Mouse (Mus musculus) lung, embryonic 15.5 days (tissue): Measurements from ENCODE around the gene Foxp1. TPM values are rescaled to one million over a fixed set of nuclear protein-coding genes. Genes with fewer than 3 reads are reported as not detected.

Experiments
- ATAC-seq: fragments of 200-750 bp; cut with Nextera tagmentation; 2 replicates; pipeline ENCODE4 v1.8.0; 2017; ENCODE audit warnings: moderate number of reproducible peaks, borderline replicate concordance; ENCODE audit not compliant: low FRiP score, low TSS enrichment; ENCODE audit errors: extremely low read depth
- H3K27ac ChIP-seq: fragments of 300-500 bp; sonication (generic); 2 replicates; pipeline ENCODE4 v1.5.1; 2015; ENCODE audit warnings: moderate library complexity, mild to moderate bottlenecking, inconsistent platforms
- H3K27me3 ChIP-seq: fragments of 300-500 bp; sonication (generic); 2 replicates; pipeline ENCODE4 v1.6.1; 2015; ENCODE audit warnings: inconsistent platforms
- H3K36me3 ChIP-seq: fragments of 300-500 bp; sonication (generic); 2 replicates; pipeline ENCODE4 v1.6.1; 2015; ENCODE audit warnings: inconsistent platforms
- H3K4me1 ChIP-seq: fragments of 300-500 bp; sonication (generic); 2 replicates; pipeline ENCODE4 v1.6.1; 2015; ENCODE audit warnings: inconsistent platforms
- H3K4me2 ChIP-seq: fragments of 300-500 bp; sonication (generic); 2 replicates; pipeline ENCODE4 v1.6.1; 2015; ENCODE audit warnings: inconsistent platforms, mild to moderate bottlenecking, moderate library complexity
- H3K4me3 ChIP-seq: fragments of 300-500 bp; sonication (generic); 2 replicates; pipeline ENCODE4 v1.5.1; 2015; ENCODE audit warnings: mild to moderate bottlenecking, inconsistent platforms
- H3K9ac ChIP-seq: fragments of 300-500 bp; sonication (generic); 2 replicates; pipeline ENCODE4 v1.6.1; 2015; ENCODE audit warnings: inconsistent platforms
- H3K9me3 ChIP-seq: fragments of 300-500 bp; sonication (generic); 2 replicates; pipeline ENCODE4 v1.6.1; 2016; ENCODE audit warnings: inconsistent platforms
- WGBS: fragments of 180-500 bp; shearing (Covaris S2); methylation state at CpG from one replicate; pipeline ENCODE4 v1.1.7; 2015; 5-methylcytosine and 5-hydroxymethylcytosine counted together
- polyA plus RNA-seq: library from polyadenylated mRNA; unstranded; fragments of >200 nt; fragmentation: Nextera tagmentation; extraction: Ambion mirVana; gene quantifications from 2 replicates; pipeline ENCODE4 v1.2.1, GENCODE M21; 2015

Gene Foxp1
- polyA plus RNA-seq, 1 experiment from 2014 or later = 109 TPM

- H3K27ac ChIP-seq = no peak overlapping the region
- H3K27me3 ChIP-seq = no peaks in the 10 kb centered on the region
- no peak overlapping the region for H3K4me2 ChIP-seq
- WGBS = 66% methylated on average over 4 of the region's 4 CpGs
- no peak for ATAC-seq
- H3K9ac ChIP-seq = no peak overlapping the region
- no peaks in the 10 kb centered on the region for H3K9me3 ChIP-seq
- peaks cover 17% of the 10 kb centered on the region for H3K4me1 ChIP-seq
- no peaks in the 10 kb centered on the region for H3K36me3 ChIP-seq
- H3K4me3 ChIP-seq = no peak overlapping the region
Observed at GRCm38 (mm10) chr6:99368118-99368753, 154.3 kb downstream of the Foxp1 start.

GRCm38 (mm10) chr6:99364545-99364944 lies 158.0 kb downstream of the Foxp1 start:
- peaks cover 20% of the 10 kb centered on the region for H3K4me1 ChIP-seq
- no peak overlapping the region for H3K27ac ChIP-seq
- ATAC-seq = no peak
- no peak overlapping the region for H3K4me3 ChIP-seq
- WGBS = 30% methylated on average over 6 of the region's 6 CpGs
- no peaks in the 10 kb centered on the region for H3K9me3 ChIP-seq
- no peak overlapping the region for H3K9ac ChIP-seq
- H3K36me3 ChIP-seq = no peaks in the 10 kb centered on the region
- H3K4me2 ChIP-seq = no peak overlapping the region
- H3K27me3 ChIP-seq = no peaks in the 10 kb centered on the region

- Histone ChIP-seq H3K4me1 (peaks cover 26% of the 10 kb centered on the region), H3K36me3 (no peaks in the 10 kb centered on the region), H3K4me2 (no peak overlapping the region), H3K27me3 (no peaks in the 10 kb centered on the region), H3K4me3 (no peak overlapping the region), H3K27ac (peak overlapping the region; percentile 54), H3K9me3 (no peaks in the 10 kb centered on the region), H3K9ac (no peak overlapping the region)
- WGBS = 73% methylated on average over 4 of the region's 4 CpGs
- no peak for ATAC-seq
Observed at GRCm38 (mm10) chr6:99360581-99360980, 161.9 kb downstream of the Foxp1 start.

DNA sequence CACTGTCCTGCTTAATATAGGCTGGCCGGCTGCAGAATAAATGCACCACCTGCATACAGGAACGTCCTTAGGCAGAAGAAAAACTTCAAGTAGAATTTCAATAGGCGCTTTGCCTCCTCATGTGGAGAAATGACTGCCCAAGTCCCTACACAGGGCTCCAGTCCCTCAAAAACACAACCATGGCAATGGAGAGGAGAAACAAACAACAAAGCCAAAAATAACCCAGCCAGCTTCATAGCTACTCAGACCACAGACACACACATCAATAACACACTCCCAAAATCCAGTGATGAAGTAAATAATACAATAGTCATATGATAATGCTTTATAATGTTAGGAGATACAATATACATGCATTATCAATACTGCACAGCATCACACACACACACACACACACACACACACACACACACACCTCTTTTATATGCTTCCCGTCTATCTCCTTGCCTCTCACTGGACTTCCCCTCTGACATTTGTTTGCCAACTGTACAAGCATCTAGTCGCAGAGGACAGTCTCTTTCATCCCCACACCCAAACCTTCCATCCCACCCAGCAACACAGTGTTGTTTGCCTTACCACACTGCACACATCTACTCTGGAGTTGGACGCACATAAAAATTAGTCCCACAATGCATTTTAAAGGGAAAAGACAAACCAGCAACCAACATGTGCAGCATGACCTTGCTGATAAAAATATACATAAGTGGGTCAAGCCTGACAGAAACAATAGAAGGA lies 162.6 kb downstream of the Foxp1 start:
- no peak for ATAC-seq
- H3K4me2 ChIP-seq = no peak overlapping the region

GRCm38 (mm10) chr6:99359036-99359698 lies 163.4 kb downstream of the Foxp1 start:
- no peak overlapping the region for H3K4me2 ChIP-seq
- H3K36me3 ChIP-seq = no peaks in the 10 kb centered on the region
- H3K27ac ChIP-seq = peak overlapping the region; percentile 55; the same call in 1 of the 2 replicates
- H3K27me3 ChIP-seq = no peaks in the 10 kb centered on the region
- 71% methylated on average over 9 of the region's 9 CpGs for WGBS
- ATAC-seq = no peak
- no peak overlapping the region for H3K9ac ChIP-seq
- peaks cover 18% of the 10 kb centered on the region for H3K4me1 ChIP-seq
- H3K4me3 ChIP-seq = no peak overlapping the region
- no peaks in the 10 kb centered on the region for H3K9me3 ChIP-seq

More for the DNA sequence above, 162.6 kb downstream of the Foxp1 start:
- no peaks in the 10 kb centered on the region for H3K9me3 ChIP-seq
- WGBS = 59% methylated on average over 6 of the region's 6 CpGs
- H3K9ac ChIP-seq = no peak overlapping the region
- H3K27ac ChIP-seq = peak overlapping the region; percentile 55
- H3K27me3 ChIP-seq = no peaks in the 10 kb centered on the region
- peaks cover 23% of the 10 kb centered on the region for H3K4me1 ChIP-seq
- H3K36me3 ChIP-seq = no peaks in the 10 kb centered on the region
- H3K4me3 ChIP-seq = no peak overlapping the region

- Histone ChIP-seq H3K27me3 (no peaks in the 10 kb centered on the region), H3K4me2 (no peak overlapping the region), H3K4me3 (no peak overlapping the region), H3K9ac (no peak overlapping the region), H3K36me3 (no peaks in the 10 kb centered on the region), H3K4me1 (peaks cover 18% of the 10 kb centered on the region), H3K27ac (no peak overlapping the region), H3K9me3 (no peaks in the 10 kb centered on the region)
- ATAC-seq = no peak
- 84% methylated on average over 2 of the region's 2 CpGs for WGBS
Observed at GRCm38 (mm10) chr6:99357931-99358330, 164.6 kb downstream of the Foxp1 start.

- H3K9me3 ChIP-seq = no peaks in the 10 kb centered on the region
- no peak overlapping the region for H3K4me3 ChIP-seq
- H3K27ac ChIP-seq = no peak overlapping the region
- WGBS = 40% methylated on average over 2 of the region's 2 CpGs
- H3K4me2 ChIP-seq = no peak overlapping the region
- no peak overlapping the region for H3K9ac ChIP-seq
- peaks cover 6% of the 10 kb centered on the region for H3K4me1 ChIP-seq
- no peaks in the 10 kb centered on the region for H3K27me3 ChIP-seq
- no peaks in the 10 kb centered on the region for H3K36me3 ChIP-seq
- no peak for ATAC-seq
Observed at GRCm38 (mm10) chr6:99354338-99354737, 168.2 kb downstream of the Foxp1 start.

- H3K36me3 ChIP-seq = no peaks in the 10 kb centered on the region
- no peak for ATAC-seq
Observed at GRCm38 (mm10) chr6:99353441-99353840, 169.1 kb downstream of the Foxp1 start.

GRCm38 (mm10) chr6:99350566-99350965 lies 172.0 kb downstream of the Foxp1 start:
- Histone ChIP-seq H3K36me3 (no peaks in the 10 kb centered on the region), H3K4me2 (no peak overlapping the region), H3K9me3 (no peaks in the 10 kb centered on the region), H3K4me3 (no peak overlapping the region), H3K4me1 (peaks cover 3% of the 10 kb centered on the region; the same call in 1 of the 2 replicates), H3K27me3 (no peaks in the 10 kb centered on the region), H3K27ac (no peak overlapping the region), H3K9ac (no peak overlapping the region)
- 54% methylated on average over 3 of the region's 3 CpGs for WGBS
- ATAC-seq = no peak

More at GRCm38 (mm10) chr6:99353441-99353840, 169.1 kb downstream of the Foxp1 start:
- Histone ChIP-seq H3K4me2 (no peak overlapping the region), H3K27ac (no peak overlapping the region), H3K9me3 (no peaks in the 10 kb centered on the region), H3K27me3 (no peaks in the 10 kb centered on the region), H3K9ac (no peak overlapping the region), H3K4me1 (peaks cover 3% of the 10 kb centered on the region; the same call in 1 of the 2 replicates), H3K4me3 (no peak overlapping the region)
- 68% methylated on average over 2 of the region's 2 CpGs for WGBS

- Histone ChIP-seq H3K4me1 (peaks cover under 1% of the 10 kb centered on the region; the same call in 1 of the 2 replicates), H3K4me3 (no peak overlapping the region), H3K9ac (no peak overlapping the region), H3K27ac (no peak overlapping the region), H3K36me3 (no peaks in the 10 kb centered on the region), H3K9me3 (no peaks in the 10 kb centered on the region), H3K4me2 (no peak overlapping the region), H3K27me3 (no peaks in the 10 kb centered on the region)
- ATAC-seq = no peak
- 31% methylated on average over 5 of the region's 5 CpGs for WGBS
Observed at GRCm38 (mm10) chr6:99350156-99350555, 172.4 kb downstream of the Foxp1 start.

- WGBS = 53% methylated on average over 10 of the region's 10 CpGs
- Histone ChIP-seq H3K9me3 (no peaks in the 10 kb centered on the region), H3K27me3 (no peaks in the 10 kb centered on the region), H3K9ac (no peak overlapping the region), H3K36me3 (no peaks in the 10 kb centered on the region), H3K4me2 (no peak overlapping the region), H3K4me3 (no peak overlapping the region), H3K27ac (no peak overlapping the region), H3K4me1 (peaks cover 6% of the 10 kb centered on the region; the same call in 1 of the 2 replicates)
- no peak for ATAC-seq
Observed at GRCm38 (mm10) chr6:99347836-99348235, 174.7 kb downstream of the Foxp1 start.

GRCm38 (mm10) chr6:99344966-99345365 lies 177.6 kb downstream of the Foxp1 start:
- no peaks in the 10 kb centered on the region for H3K9me3 ChIP-seq
- H3K27me3 ChIP-seq = no peaks in the 10 kb centered on the region
- peaks cover 6% of the 10 kb centered on the region; the same call in 1 of the 2 replicates for H3K4me1 ChIP-seq
- no peak for ATAC-seq
- H3K4me2 ChIP-seq = no peak overlapping the region
- whole genome bisulfite sequencing = 93% methylated on average over 7 of the region's 7 CpGs
- H3K9ac ChIP-seq = no peak overlapping the region
- H3K4me3 ChIP-seq = no peak overlapping the region
- H3K36me3 ChIP-seq = no peaks in the 10 kb centered on the region
- no peak overlapping the region for H3K27ac ChIP-seq
